Mouse (Mus musculus) embryonic stem cell, embryonic (primary cell): ENCODE measurements at regions not wholly inside any gene's neighbourhood (a gene's known extent, or its start where the extent isn't known, plus 50 kb on each side); places are given as distances from the start of the nearest gene placed in this dataset.

ENCODE experiments used
- CTCF ChIA-PET, 4 experiments: fragments of 300-600 bp in 2 of 4; fragments of 350-600 bp in 2 of 4; sonication (Branson Sonifier 250); formaldehyde crosslinking; loops; one replicate each; lab custom pipeline; 2022; ENCODE audit warnings: inconsistent platforms in 2 of 4; lab: Charles Lee
- POLR2A ChIA-PET, 4 experiments: fragments of 300-600 bp in 2 of 4; fragments of 350-600 bp in 2 of 4; sonication (Branson Sonifier 250); formaldehyde crosslinking; loops; one replicate each; lab custom pipeline; 2022; ENCODE audit warnings: antibody characterized with exemption in 4 of 4, inconsistent platforms in 1 of 4; lab: Charles Lee

DNA sequence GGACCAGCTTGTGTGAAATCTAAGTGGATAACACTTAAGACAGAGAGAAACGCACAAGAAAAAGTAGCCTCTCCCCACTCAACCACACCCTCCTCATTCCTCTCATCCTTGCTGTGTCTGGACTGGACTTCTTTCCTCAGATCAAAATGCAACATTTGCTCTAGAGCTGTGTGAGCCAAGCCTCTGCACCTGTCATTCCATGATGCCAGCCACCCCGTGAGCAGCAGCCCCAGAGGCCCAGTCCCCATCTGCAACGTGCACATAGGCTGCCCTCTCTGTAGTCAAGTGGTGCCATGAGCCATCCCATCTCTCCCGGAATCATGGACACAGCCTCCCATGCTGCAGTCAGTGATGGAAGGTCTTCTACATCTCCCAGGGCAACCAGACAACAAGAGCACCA, 55.1 kb upstream of the Gpc1 start:
- CTCF ChIA-PET, result interaction anchor here in 1 of 4 experiments (0.9 kb wide), 1 partner anchor 25 kb away, joined by 3 read pairs; no protein-coding TSS in a partner anchor

DNA sequence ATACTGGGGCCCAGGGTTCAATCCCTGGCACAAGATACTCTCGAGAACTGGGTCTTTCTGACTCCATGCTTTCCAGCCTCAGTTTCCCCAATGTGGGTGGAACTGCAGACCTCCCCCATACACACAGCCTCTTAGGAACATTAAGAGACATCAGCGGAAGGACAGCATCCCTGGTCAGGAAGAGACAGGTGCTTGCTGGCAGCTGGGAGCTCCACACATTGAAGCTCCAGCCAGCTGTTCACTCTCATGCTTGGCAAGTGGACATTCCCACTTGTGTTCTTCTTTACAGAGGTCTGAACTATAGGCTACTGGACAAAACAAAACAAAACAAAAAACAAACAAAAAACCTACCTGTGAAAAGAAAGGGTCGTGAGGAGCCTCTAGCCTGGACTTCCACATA, 55.5 kb upstream of the Gpc1 start:
- CTCF ChIA-PET, result interaction anchor here in 1 of 4 experiments (0.9 kb wide), 1 partner anchor 24 kb away, joined by 3 read pairs; no protein-coding TSS in a partner anchor
- POLR2A ChIA-PET, result interaction anchor here in 1 of 4 experiments (2.2 kb wide), 1 partner anchor 8 kb away, joined by 8 read pairs; no protein-coding TSS in a partner anchor

More for the DNA sequence above, 55.1 kb upstream of the Gpc1 start:
- POLR2A ChIA-PET, result no interaction called here

DNA sequence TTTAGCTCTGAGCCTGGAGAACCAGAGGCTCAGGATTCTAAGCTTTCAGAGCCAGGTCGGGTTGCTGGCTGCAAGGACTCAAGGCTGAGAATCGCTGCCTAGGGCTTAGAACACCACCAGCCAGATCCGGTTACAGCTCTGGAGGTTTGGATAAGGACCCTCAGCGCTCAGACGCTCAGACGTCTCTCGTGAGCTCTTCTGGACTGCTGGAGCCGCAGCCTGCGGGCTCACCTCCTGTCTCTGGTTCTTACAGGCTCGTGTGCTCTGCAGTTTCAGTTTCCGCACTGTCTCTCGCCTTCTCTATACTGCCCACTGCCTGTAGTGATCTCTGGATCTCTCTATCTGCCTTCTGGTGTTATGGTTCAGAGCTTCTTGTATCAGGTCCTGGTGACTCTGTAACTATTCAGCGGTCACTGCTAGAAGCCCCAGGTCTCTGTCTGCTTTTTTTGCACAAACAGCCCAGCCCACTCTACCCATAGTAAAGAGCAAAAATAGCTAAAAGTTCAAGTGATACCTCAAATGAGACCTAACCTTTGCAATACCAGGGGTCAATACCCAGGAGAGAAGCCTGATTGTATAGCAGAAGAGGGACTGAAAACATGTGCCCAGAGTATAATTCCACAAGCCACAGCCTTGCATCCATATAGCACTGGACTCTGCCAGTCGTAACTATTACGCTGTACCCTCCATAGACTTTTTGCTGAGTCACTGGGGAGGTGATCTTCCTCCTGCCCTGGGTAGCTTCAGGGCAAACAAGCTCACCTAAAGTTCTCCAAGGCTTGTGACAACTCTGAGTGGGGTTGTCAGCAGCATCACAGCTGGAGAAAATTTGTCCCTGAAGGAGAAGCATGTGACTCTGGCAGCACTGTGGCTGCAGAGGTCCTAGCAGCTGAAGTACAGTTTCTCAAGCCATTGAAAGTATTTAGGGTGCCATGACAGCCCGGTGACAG, 56.4 kb upstream of the Gpc1 start:
- POLR2A ChIA-PET, result interaction anchor here in 2 of 4 experiments (1.4 to 2.2 kb wide), 2 partner anchors 9 to 57 kb away, joined by 4 to 8 read pairs; no protein-coding TSS in a partner anchor
- CTCF ChIA-PET, result interaction anchor here in 2 of 4 experiments (0.7 to 0.9 kb wide), 3 partner anchors 23 to 354 kb away, joined by 3 to 5 read pairs (median 3); no protein-coding TSS in a partner anchor

DNA sequence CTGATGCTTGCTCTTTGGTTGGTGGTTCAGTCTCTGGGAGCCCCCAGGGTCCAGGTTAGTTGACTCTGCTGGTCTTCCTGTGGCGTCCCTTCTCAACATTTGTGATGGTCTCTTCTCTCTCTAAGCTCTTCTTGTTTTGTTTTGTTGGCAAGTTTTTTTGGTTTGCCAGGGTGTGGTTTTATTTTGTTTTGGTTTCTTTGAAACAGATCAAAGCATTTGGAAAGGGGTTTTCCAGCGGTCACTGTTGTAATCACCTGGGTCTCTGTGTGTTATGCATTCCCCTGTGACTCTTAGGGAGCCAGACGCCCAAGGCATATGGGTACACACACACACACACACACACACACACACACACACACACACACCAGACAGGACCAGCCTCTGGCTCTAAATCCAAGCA, 57.4 kb upstream of the Gpc1 start:
- ChIA-PET POLR2A (interaction anchor here in 2 of 4 experiments (1.4 to 2.2 kb wide), 2 partner anchors 10 to 59 kb away, joined by 4 to 8 read pairs; no protein-coding TSS in a partner anchor), CTCF (interaction anchor here in 3 of 4 experiments (0.7 to 0.9 kb wide), 3 partner anchors 10 to 355 kb away, joined by 3 to 5 read pairs (median 5); no protein-coding TSS in a partner anchor)

DNA sequence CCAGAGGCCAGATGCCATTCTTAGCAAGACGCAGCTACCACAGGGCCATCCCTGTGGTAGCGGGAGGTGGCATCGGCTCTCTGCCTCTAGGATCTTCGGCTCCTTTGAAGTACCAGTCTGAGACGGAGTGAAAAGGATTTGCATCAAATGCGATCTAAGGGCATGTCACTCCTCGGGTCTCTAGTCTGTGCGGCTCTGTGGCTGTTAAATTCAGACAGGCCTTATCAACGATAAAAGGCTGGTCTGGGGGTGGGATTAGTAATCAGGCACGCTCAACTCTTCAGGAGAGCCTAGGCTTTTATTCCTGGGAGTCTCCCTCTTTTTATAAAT, 58.7 kb upstream of the Gpc1 start:
- ChIA-PET POLR2A (interaction anchor here in 1 of 4 experiments (1.4 kb wide), 1 partner anchor 34 kb away, joined by 3 read pairs; no protein-coding TSS in a partner anchor), CTCF (interaction anchor here in 1 of 4 experiments (0.7 to 1.7 kb wide), 2 partner anchors 8 to 76 kb away, joined by 3 to 5 read pairs; no protein-coding TSS in a partner anchor)

DNA sequence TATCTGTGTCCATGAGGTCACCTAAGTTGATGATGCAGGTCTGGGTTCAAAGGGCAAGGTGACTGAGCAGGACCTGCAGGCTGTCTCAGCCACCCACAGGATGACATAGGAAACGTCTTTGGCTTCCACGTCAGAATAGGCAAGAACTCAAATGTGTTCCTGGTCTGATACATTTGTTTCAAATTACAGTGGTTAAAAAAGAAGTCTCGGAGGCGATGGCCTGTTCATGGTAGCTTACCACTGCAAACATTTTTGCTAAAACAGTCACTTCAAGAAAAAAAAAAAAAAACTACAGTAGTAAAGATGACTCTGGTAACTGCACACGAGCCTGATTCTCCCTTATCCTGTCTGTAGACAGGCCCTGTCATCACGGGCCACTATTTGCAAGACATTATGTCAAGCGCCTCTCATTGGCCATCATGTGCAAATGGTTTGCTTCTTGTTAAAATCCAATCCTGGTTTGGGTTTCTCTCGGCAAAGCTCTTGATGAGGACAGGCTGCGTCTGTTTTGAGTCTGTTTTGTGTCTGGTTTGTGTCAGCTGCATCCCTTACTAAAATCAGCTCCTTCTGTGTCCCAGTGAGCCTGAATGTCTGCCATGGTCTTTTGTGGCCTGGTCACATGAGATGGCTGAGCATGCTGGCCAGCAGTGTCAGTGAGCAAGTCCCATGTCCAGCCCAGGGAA, 59.2 kb upstream of the Gpc1 start:
- ChIA-PET POLR2A (interaction anchor here in 1 of 4 experiments (1.4 kb wide), 1 partner anchor 34 kb away, joined by 3 read pairs; no protein-coding TSS in a partner anchor), CTCF (interaction anchor here in 1 of 4 experiments (0.7 to 1.7 kb wide), 2 partner anchors 8 to 75 kb away, joined by 3 to 5 read pairs; no protein-coding TSS in a partner anchor)

DNA sequence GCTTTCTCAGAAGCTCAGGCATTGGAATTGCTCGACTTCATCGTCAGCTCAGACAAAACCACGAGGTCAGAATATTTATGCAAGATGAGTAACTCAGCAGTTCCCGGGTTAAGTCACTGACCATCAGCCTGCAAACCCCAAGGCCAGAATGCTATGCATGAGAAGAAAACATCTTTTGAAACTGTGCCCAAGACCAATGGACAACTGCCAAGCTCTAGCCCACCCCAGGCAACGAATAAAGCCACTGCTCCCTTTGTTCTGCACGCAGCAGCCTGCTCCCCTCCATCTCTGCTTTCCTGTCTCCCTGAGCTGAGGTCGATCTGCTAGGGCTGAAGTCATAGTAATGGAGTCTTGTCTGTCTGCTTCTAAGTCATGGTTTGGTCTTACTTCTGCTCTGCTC, 61.7 kb upstream of the Gpc1 start:
- ChIA-PET CTCF (interaction anchor here in 1 of 4 experiments (1.4 to 1.8 kb wide), 2 partner anchors 12 to 122 kb away, joined by 3 to 5 read pairs; partner anchors contain the start of gene Otos), POLR2A (no interaction called here)

DNA sequence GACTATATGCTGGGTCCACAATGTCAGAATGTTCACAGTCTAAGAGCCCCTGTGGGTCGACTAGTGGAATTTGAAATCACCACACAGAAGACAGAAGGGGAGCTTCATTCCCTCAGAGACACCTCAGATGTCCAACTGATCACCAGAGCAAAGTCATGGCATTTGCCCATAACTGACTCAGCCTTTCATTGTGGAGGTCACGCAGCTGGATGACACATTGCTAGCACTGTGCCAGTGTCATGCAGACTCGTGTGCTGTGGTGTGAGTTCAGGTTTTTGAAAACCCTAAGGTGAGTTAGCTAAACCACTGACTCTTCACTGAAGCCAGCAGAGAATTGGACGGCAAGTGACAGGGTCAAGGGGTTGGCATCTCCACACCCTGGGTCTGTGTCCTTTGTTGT, 62.3 kb upstream of the Gpc1 start:
- CTCF ChIA-PET, result no interaction called here
- POLR2A ChIA-PET, result no interaction called here

DNA sequence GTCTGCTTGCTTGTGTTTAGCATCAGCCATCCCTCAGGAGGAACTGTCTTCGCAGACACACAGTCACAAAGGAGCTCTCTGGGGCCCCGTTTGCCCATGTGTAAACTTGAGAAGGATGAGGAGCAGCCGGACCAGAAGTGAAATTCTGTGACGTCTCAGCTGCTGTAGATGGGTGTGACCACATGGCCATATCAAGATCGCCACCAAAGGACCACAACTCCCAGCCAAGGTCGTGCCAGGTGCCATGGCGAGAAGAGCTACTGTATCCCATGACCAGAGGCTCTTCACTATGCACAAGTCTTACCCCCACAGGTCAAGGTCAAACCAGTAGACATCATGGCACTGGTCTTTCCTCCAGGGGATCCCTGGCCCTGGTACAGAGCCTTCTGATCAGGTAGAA, 64.9 kb upstream of the Gpc1 start:
- POLR2A ChIA-PET, result interaction anchor here in 1 of 4 experiments (0.9 kb wide), 1 partner anchor 25 kb away, joined by 5 read pairs; no protein-coding TSS in a partner anchor

DNA sequence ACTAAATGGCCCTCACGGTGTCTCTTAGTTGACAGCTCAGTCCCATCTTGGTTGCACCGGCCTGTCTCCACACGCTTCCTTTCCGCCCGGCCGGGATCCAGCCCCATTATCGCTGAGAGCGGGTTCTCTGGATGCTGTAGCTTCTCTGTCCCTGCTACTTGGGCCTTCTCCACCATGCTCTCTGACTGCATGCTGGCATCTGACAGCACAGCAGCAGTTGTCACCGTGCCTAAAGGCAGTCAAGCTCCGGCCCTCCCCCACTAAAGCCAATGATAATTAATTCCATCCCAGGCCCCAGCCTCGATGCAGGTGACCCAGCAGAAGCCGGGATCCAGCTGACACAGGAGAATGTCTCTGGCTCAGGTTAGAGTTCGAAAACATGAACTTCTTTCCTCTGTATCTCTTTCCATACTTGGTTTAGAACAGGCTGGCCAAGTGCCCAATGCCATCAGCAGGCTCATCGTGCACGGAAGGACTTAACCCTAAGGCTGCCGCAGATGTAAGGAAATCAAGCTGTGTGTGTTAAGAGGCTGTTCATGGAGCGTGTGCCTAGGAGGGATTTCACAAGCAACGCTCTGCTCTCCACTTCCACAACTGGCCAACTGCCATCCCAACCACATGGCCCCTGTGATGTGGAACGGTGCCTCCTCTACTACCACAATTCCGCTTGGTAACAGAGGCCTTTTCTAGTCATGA, 76.5 kb upstream of the Gpc1 start:
- POLR2A ChIA-PET, result no interaction called here
- CTCF ChIA-PET, result interaction anchor here in 1 of 4 experiments (1.7 kb wide), 1 partner anchor 58 kb away, joined by 4 read pairs; no protein-coding TSS in a partner anchor

More for the DNA sequence above, 64.9 kb upstream of the Gpc1 start:
- CTCF ChIA-PET, result no interaction called here

DNA sequence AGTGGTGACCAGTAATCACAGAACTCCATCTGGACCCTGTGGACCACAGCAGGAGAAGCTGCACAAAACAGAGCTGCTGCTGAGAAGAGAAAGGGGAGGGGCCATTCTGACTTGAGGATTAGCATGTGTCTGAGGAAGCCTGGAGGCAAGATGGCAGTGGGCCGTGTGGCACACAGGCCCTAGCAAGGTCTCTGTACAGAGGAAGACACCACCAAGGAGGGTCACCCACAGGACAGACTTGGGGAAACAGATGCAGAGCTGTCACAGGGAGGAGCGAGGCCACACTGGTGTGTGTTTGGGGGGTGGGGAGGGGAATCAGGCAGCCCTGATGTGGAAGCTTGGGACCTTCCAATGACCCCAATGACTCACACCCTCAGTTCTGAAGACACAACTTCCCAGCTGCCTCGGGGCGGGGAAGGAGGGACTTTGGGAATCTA, 79.7 kb upstream of the Gpc1 start:
- POLR2A ChIA-PET, result interaction anchor here in 2 of 4 experiments (0.6 to 1.4 kb wide), 4 partner anchors 79 to 970 kb away, joined by 3 to 5 read pairs (median 4); partner anchors contain the start of gene Gpc1 (in 1 of the 2)

DNA sequence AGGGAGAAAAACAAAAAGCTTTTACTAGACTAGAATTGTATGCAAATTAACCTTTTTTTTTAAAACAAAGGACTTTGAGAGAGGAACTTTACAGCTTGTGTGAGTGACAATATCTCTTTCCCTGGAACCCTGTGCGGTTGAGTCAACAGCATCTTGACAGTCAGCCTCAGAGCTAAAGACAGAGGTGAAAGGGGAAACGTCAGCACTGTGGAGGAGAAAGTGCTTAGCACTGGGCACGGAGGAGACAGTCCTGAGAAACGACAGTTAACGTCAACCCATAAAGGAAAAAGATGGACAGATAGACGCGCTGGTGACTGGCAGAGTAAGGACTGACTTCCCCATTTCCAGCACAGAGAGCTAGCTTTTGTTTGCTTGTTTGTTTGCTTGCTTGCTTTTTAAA, 82.0 kb upstream of the Gpc1 start:
- ChIA-PET CTCF (interaction anchor here in 1 of 4 experiments (1.6 kb wide), 1 partner anchor 84 kb away, joined by 3 read pairs; no protein-coding TSS in a partner anchor), POLR2A (interaction anchor here in 1 of 4 experiments (0.8 kb wide), 1 partner anchor 11 kb away, joined by 3 read pairs; no protein-coding TSS in a partner anchor)

More for the DNA sequence above, 79.7 kb upstream of the Gpc1 start:
- CTCF ChIA-PET, result interaction anchor here in 2 of 4 experiments (1.0 kb wide), 3 partner anchors 24 to 82 kb away, joined by 3 to 7 read pairs (median 3); no protein-coding TSS in a partner anchor

DNA sequence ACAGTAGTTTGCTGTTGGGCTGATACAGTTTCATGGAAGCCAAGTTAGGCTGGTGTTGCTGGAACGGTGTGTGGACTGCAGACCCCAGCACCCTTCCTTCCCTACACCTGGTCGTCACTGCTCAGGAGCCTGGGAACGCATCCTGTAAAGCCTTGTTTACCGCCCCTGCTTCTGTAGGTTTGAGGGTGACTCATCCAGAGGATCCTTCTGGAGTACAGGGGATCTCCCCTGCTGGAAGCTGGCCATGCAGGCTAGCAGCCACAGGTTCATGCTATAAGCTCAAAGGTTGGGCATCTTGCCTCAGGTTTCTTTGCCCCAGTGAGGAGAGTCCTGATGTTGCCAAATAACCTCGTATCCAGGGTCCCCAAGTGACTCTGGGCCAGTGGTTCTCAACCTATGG, 86.2 kb upstream of the Gpc1 start:
- CTCF ChIA-PET, result no interaction called here
- POLR2A ChIA-PET, result no interaction called here

DNA sequence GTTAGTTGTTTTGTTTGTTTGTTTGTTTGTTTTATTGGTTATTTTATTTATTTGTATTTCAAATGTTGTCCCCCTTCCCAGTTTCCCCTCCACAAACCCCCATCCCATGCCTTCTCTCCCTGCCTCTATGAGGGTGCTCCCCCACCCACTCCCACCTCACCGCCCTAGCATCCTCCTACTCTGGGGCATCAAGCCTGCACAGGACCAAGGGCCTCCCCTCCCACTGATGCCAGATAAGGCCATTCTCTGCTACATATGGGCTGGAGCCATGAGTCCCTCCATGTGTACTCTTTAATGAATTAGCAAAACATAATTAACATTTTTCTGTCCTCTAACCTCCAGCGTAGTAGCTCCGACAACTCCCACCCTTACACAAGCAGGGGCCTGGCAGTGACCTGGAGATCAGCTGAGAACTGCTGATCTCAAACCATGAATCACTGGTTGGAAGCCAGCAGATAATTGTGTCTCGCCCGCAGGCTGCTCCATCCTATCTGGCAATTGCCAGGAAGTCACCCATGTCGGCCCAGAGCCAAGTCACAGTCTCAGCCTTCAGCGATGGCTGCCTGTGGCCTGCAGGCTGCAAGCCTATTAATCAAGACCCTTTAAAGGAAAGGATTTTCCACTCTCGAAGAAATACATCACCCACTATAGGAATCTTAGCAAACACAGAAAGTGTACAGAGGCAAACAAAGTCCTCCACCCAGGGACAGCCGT, 86.8 kb upstream of the Gpc1 start:
- CTCF ChIA-PET, result no interaction called here
- POLR2A ChIA-PET, result no interaction called here

DNA sequence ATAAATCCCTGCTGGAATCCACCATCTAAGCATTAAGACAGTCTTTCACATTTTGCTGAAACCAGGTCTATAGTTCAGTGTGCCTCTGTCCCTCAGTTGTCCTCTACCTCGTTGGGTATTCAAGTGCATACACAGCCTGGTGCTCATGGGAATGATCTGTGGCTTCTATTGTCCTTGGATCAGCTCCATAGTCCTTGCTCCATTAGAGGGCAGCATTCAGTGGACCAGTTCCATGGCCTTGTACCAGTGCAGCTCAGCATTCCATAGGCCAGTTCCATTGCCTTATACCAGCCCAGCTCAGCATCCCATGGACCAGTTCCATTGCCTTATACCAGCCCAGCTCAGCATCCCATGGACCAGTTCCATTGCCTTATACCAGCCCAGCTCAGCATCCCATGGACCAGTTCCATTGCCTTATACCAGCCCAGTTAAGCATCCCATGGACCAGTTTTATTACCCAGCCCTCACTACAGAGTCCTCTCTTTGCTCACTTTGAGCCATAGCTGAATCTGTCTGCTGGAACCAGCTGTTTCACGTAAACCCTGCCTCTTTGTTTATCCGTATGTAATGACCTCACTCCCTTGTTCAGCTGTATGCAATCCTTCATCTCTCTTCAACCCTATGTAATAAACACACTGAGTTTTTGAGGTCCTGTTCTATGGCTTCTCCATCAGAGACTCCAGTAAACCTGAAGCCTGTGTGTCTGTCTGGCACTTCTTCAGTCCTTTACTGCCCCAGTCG, 88.4 kb upstream of the Gpc1 start:
- POLR2A ChIA-PET, result no interaction called here
- CTCF ChIA-PET, result interaction anchor here in 2 of 4 experiments (0.6 to 1.0 kb wide), 2 partner anchors 35 to 149 kb away, joined by 4 read pairs; no protein-coding TSS in a partner anchor

DNA sequence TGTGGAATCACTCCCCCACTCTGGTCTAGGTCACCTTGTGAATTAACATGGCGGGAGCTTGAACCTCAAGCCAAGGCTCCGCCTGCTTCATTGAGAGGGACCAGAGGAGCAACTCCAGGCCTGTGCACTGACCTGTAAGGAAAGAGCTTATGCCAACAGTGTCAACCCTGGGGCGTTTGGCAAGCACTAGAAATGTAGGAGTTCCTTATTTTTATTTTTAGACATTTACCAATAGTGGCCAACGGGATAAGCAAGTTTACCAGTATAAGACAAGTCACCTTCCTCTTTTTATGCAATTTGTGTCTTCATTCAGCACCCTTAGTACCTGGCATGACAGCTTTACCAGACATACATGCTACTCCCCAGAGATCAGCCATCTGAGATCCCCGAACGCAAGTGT, 89.1 kb upstream of the Gpc1 start:
- CTCF ChIA-PET, result interaction anchor here in 2 of 4 experiments (0.6 to 1.0 kb wide), 2 partner anchors 34 to 150 kb away, joined by 4 read pairs; no protein-coding TSS in a partner anchor
- POLR2A ChIA-PET, result no interaction called here
